Mouse (Mus musculus) intestine, embryonic 14.5 days (tissue): ENCODE measurements around the gene 8030474K03Rik. TPM values are rescaled to one million over a fixed set of nuclear protein-coding genes. Genes with fewer than 3 reads are reported as not detected.

Source experiments
- ATAC-seq: fragments of 200-750 bp; cut with Nextera tagmentation; replicated peaks from 2 replicates; pipeline ENCODE4 v1.8.0; 2017; ENCODE audit warnings: low read depth, moderate number of reproducible peaks, moderate TSS enrichment, moderate library complexity; ENCODE audit not compliant: low FRiP score, low TSS enrichment
- DNase-seq: peaks from one replicate; pipeline ENCODE4 v3.0.0-alpha.2; 2018; ENCODE audit warnings: low spot score
- H3K27ac ChIP-seq: fragments of 300-500 bp; sonication (generic); 2 replicates; pipeline ENCODE4 v1.5.1; 2014; ENCODE audit warnings: low read depth, mild to moderate bottlenecking, control low read depth
- H3K27me3 ChIP-seq: fragments of 300-500 bp; sonication (generic); replicated peaks from 2 replicates; pipeline ENCODE4 v1.6.1; 2014; ENCODE audit warnings: low read length, control low read depth; ENCODE audit not compliant: control insufficient read depth, insufficient read depth
- H3K36me3 ChIP-seq: fragments of 300-500 bp; sonication (generic); 2 replicates; pipeline ENCODE4 v1.6.1; 2014; ENCODE audit warnings: low read length, control low read depth; ENCODE audit not compliant: control insufficient read depth, insufficient read depth
- H3K4me1 ChIP-seq: fragments of 300-500 bp; sonication (generic); replicated peaks from 2 replicates; pipeline ENCODE4 v1.6.1; 2014; ENCODE audit warnings: low read length, control low read depth, mixed read lengths; ENCODE audit not compliant: control insufficient read depth, insufficient read depth
- H3K4me2 ChIP-seq: fragments of 300-500 bp; sonication (generic); 2 replicates; pipeline ENCODE4 v1.6.1; 2014; ENCODE audit warnings: low read length
- H3K4me3 ChIP-seq: fragments of 300-500 bp; sonication (generic); 2 replicates; pipeline ENCODE4 v1.5.1; 2014; ENCODE audit warnings: low read depth, low read length, control low read depth, mixed read lengths
- H3K9ac ChIP-seq: fragments of 300-500 bp; sonication (generic); 2 replicates; pipeline ENCODE4 v1.6.1; 2014; ENCODE audit warnings: mild to moderate bottlenecking, low read length
- H3K9me3 ChIP-seq: fragments of 300-500 bp; sonication (generic); 2 replicates; pipeline ENCODE4 v1.6.1; 2016; ENCODE audit warnings: low read length, control low read depth; ENCODE audit not compliant: control insufficient read depth
- WGBS: fragments of 180-500 bp; shearing (Covaris S2); extraction: QIAGEN DNeasy Blood & Tissue Kit; methylation state at CpG from one replicate; pipeline ENCODE4 v1.1.7; 2014; 5-methylcytosine and 5-hydroxymethylcytosine counted together
- polyA plus RNA-seq: library from polyadenylated mRNA; unstranded; fragments of >200 nt; fragmentation: Nextera tagmentation; extraction: Ambion mirVana; gene quantifications from 2 replicates; pipeline ENCODE4 v1.2.1, GENCODE M21; 2014

Gene 8030474K03Rik
- polyA plus RNA-seq: 0.30 TPM in 1 of 2 replicates, not detected in the other

GRCm38 (mm10) chrX:101794342-101794741 lies at the start of gene 8030474K03Rik, which contains the start of gene Gm4779:
Gene 8030474K03Rik (plus strand): TSS chrX:101794656.
Gene Gm4779 (minus strand): TSS chrX:101794423.
- Histone ChIP-seq H3K9me3 (0 out of 2 replicates have a peak, but pooled peaks cover 2% of the 10 kb centered on the region), H3K36me3 (no peaks in the 10 kb centered on the region), H3K4me2 (no peak within 1 kb of the TSS), H3K4me1 (no peaks in the 10 kb centered on the region), H3K9ac (no peak within 1 kb of the TSS), H3K27ac (no peak within 1 kb of the TSS), H3K27me3 (no peaks in the 10 kb centered on the region), H3K4me3 (no peak within 1 kb of the TSS)
- ATAC-seq (no peak), DNase-seq (no peak)
- 90% methylated on average over 35 of the region's 35 CpGs for WGBS

- no peak overlapping the region for H3K9ac ChIP-seq
- no peaks in the 10 kb centered on the region for H3K9me3 ChIP-seq
- 71% methylated on average over 4 of the region's 4 CpGs for WGBS
- 0 out of 2 replicates have a peak, but pooled peaks cover 4% of the 10 kb centered on the region for H3K27me3 ChIP-seq
- H3K4me3 ChIP-seq: no peak overlapping the region
- ATAC-seq (no peak), DNase-seq (no peak)
- no peak overlapping the region for H3K27ac ChIP-seq
- no peak overlapping the region for H3K4me2 ChIP-seq
- no peaks in the 10 kb centered on the region for H3K36me3 ChIP-seq
- no peaks in the 10 kb centered on the region for H3K4me1 ChIP-seq
Observed at GRCm38 (mm10) chrX:101750144-101750543, 44.3 kb upstream of the 8030474K03Rik start.

GRCm38 (mm10) chrX:101754478-101754877 lies 40.0 kb upstream of the 8030474K03Rik start:
- WGBS: 76% methylated on average over 5 of the region's 5 CpGs
- DNase-seq (no peak), ATAC-seq (no peak)
- Histone ChIP-seq H3K4me3 (no peak overlapping the region), H3K4me1 (no peaks in the 10 kb centered on the region), H3K27me3 (0 out of 2 replicates have a peak, but pooled peaks cover 4% of the 10 kb centered on the region), H3K36me3 (no peaks in the 10 kb centered on the region), H3K9me3 (no peaks in the 10 kb centered on the region), H3K27ac (no peak overlapping the region), H3K9ac (no peak overlapping the region), H3K4me2 (no peak overlapping the region)

GRCm38 (mm10) chrX:101764621-101765020 lies 29.8 kb upstream of the 8030474K03Rik start:
- no peak overlapping the region for H3K4me2 ChIP-seq
- H3K27ac ChIP-seq: no peak overlapping the region
- ATAC-seq: no peak
- H3K27me3 ChIP-seq: 0 out of 2 replicates have a peak, but pooled peaks cover 3% of the 10 kb centered on the region
- WGBS: 66% methylated on average over 5 of the region's 5 CpGs
- DNase-seq: no peak
- H3K4me1 ChIP-seq: no peaks in the 10 kb centered on the region
- no peak overlapping the region for H3K4me3 ChIP-seq
- H3K9me3 ChIP-seq: no peaks in the 10 kb centered on the region
- no peak overlapping the region for H3K9ac ChIP-seq
- no peaks in the 10 kb centered on the region for H3K36me3 ChIP-seq

GRCm38 (mm10) chrX:101765111-101765510 lies 29.3 kb upstream of the 8030474K03Rik start:
- no peak overlapping the region for H3K4me3 ChIP-seq
- ATAC-seq (no peak), DNase-seq (no peak)
- no peaks in the 10 kb centered on the region for H3K9me3 ChIP-seq
- H3K27ac ChIP-seq: no peak overlapping the region
- H3K4me2 ChIP-seq: no peak overlapping the region
- WGBS: 76% methylated on average over 4 of the region's 4 CpGs
- H3K36me3 ChIP-seq: no peaks in the 10 kb centered on the region
- no peaks in the 10 kb centered on the region for H3K4me1 ChIP-seq
- H3K9ac ChIP-seq: no peak overlapping the region
- no peaks in the 10 kb centered on the region for H3K27me3 ChIP-seq

- no peaks in the 10 kb centered on the region for H3K27me3 ChIP-seq
- H3K9me3 ChIP-seq: no peaks in the 10 kb centered on the region
- H3K4me2 ChIP-seq: no peak overlapping the region
- WGBS: 71% methylated on average over 7 of the region's 7 CpGs
- H3K27ac ChIP-seq: no peak overlapping the region
- no peak for DNase-seq
- no peak overlapping the region for H3K9ac ChIP-seq
- no peaks in the 10 kb centered on the region for H3K36me3 ChIP-seq
- no peak overlapping the region for H3K4me3 ChIP-seq
- no peak for ATAC-seq
- no peaks in the 10 kb centered on the region for H3K4me1 ChIP-seq
Observed at GRCm38 (mm10) chrX:101767280-101767679, 27.2 kb upstream of the 8030474K03Rik start.

GRCm38 (mm10) chrX:101769478-101769877 lies 25.0 kb upstream of the 8030474K03Rik start:
- no peaks in the 10 kb centered on the region for H3K9me3 ChIP-seq
- H3K4me2 ChIP-seq: no peak overlapping the region
- 63% methylated on average over 2 of the region's 2 CpGs for WGBS
- ATAC-seq: no peak
- H3K36me3 ChIP-seq: no peaks in the 10 kb centered on the region
- no peak overlapping the region for H3K27ac ChIP-seq
- H3K27me3 ChIP-seq: no peaks in the 10 kb centered on the region
- H3K9ac ChIP-seq: no peak overlapping the region
- no peak overlapping the region for H3K4me3 ChIP-seq
- no peak for DNase-seq
- no peaks in the 10 kb centered on the region for H3K4me1 ChIP-seq

- Histone ChIP-seq H3K36me3 (no peaks in the 10 kb centered on the region), H3K27me3 (no peaks in the 10 kb centered on the region), H3K27ac (no peak overlapping the region), H3K4me1 (no peaks in the 10 kb centered on the region), H3K9ac (no peak overlapping the region), H3K9me3 (no peaks in the 10 kb centered on the region), H3K4me3 (no peak overlapping the region), H3K4me2 (no peak overlapping the region)
- DNase-seq (no peak), ATAC-seq (no peak)
- 62% methylated on average over 3 of the region's 3 CpGs for WGBS
Observed at GRCm38 (mm10) chrX:101770307-101770706, 24.1 kb upstream of the 8030474K03Rik start.

GRCm38 (mm10) chrX:101772035-101772434 lies 22.4 kb upstream of the 8030474K03Rik start:
- WGBS: 36% methylated on average over 5 of the region's 5 CpGs
- Histone ChIP-seq H3K9ac (no peak overlapping the region), H3K27me3 (no peaks in the 10 kb centered on the region), H3K27ac (no peak overlapping the region), H3K9me3 (no peaks in the 10 kb centered on the region), H3K36me3 (no peaks in the 10 kb centered on the region), H3K4me2 (no peak overlapping the region), H3K4me1 (no peaks in the 10 kb centered on the region), H3K4me3 (no peak overlapping the region)
- peak; percentile 63 for DNase-seq
- ATAC-seq: no peak
